Mouse (Mus musculus) ovary, adult 2 months (tissue): ENCODE data around the gene Ccdc169. TPM values are rescaled to one million over a fixed set of nuclear protein-coding genes. Genes with fewer than 3 reads are reported as not detected.

Experiments
- polyA plus RNA-seq: library from polyadenylated mRNA; depleted of rRNA; stranded (reverse); fragments of >200 nt; gene quantifications from 2 replicates; pipeline ENCODE4 v1.2.3, GENCODE M21; 2012; rRNA removed

The Ccdc169 gene
- polyA plus RNA-seq, result not detected in 2 replicates

GRCm38 (mm10) chr3:55137039-55137438, at the start of gene Ccdc169:
Gene Ccdc169, plus strand, starts transcription at chr3:55137339.

GRCm38 (mm10) chr3:55111935-55112709, 25.0 kb upstream of the Ccdc169 start, which contains the start of gene Spg20:
Gene Spg20, plus strand, starts transcription at chr3:55112108.

GRCm38 (mm10) chr3:55181766-55182165, 44.6 kb downstream of the Ccdc169 start, which contains the start of gene Sohlh2:
Gene Sohlh2, plus strand, starts transcription at chr3:55182028.

Other genes with a start within 250 kb of the Ccdc169 start
- gene Sertm1, start 221.5 kb upstream of the Ccdc169 start, polyA plus RNA-seq, result 0.03 TPM in 1 of 2 replicates, not detected in the other
- gene Ccna1, start 81.8 kb upstream of the Ccdc169 start, polyA plus RNA-seq, result 0.28 and 0.46 TPM in 2 replicates
- gene Spg20, start 25.2 kb upstream of the Ccdc169 start, polyA plus RNA-seq, result 13.8 and 14.8 TPM in 2 replicates
- 0.70 and 0.77 TPM in 2 replicates for gene Sohlh2, start 44.7 kb downstream of the Ccdc169 start, polyA plus RNA-seq
- 5.1 and 7.8 TPM in 2 replicates for gene Dclk1, start 105.0 kb downstream of the Ccdc169 start, polyA plus RNA-seq